Mouse (Mus musculus): ENCODE measurements around the gene Jakmip3.

Jakmip3 gene

GRCm38 (mm10) chr7:139063406-139063805 is 122.9 kb downstream of the Jakmip3 start:
- in situ Hi-C loops (cut with MboI, MseI), result no loop called here

- in situ Hi-C loops (cut with MboI, MseI), result loop anchor here (5.0 kb wide), 1 partner anchor 46 kb away; no protein-coding TSS in a partner anchor
Measured at GRCm38 (mm10) chr7:139068182-139068623, 127.7 kb downstream of the Jakmip3 start.

GRCm38 (mm10) chr7:139074189-139074588 is 133.7 kb downstream of the Jakmip3 start:
- in situ Hi-C loops (cut with MboI, MseI), result no loop called here

GRCm38 (mm10) chr7:139075054-139075794 is 134.7 kb downstream of the Jakmip3 start:
- in situ Hi-C loops (cut with MboI, MseI), result no loop called here

GRCm38 (mm10) chr7:139077283-139077682 is 136.8 kb downstream of the Jakmip3 start:
- in situ Hi-C loops (cut with MboI, MseI), result no loop called here

GRCm38 (mm10) chr7:139078181-139078580 is 137.7 kb downstream of the Jakmip3 start:
- in situ Hi-C loops (cut with MboI, MseI), result no loop called here

GRCm38 (mm10) chr7:139079141-139079540 is 138.6 kb downstream of the Jakmip3 start:
- in situ Hi-C loops (cut with MboI, MseI), result no loop called here

GRCm38 (mm10) chr7:139080714-139081113 is 140.2 kb downstream of the Jakmip3 start:
- in situ Hi-C loops (cut with MboI, MseI), result no loop called here

GRCm38 (mm10) chr7:139081158-139081557 is 140.6 kb downstream of the Jakmip3 start:
- in situ Hi-C loops (cut with MboI, MseI), result no loop called here

- in situ Hi-C loops (cut with MboI, MseI), result no loop called here
Measured at GRCm38 (mm10) chr7:139082281-139082680, 141.8 kb downstream of the Jakmip3 start.

- in situ Hi-C loops (cut with MboI, MseI), result no loop called here
Measured at GRCm38 (mm10) chr7:139084316-139084715, 143.8 kb downstream of the Jakmip3 start.

GRCm38 (mm10) chr7:139085629-139086194 is 145.2 kb downstream of the Jakmip3 start, which contains the start of gene Dpysl4:
TSS of gene Dpysl4 (plus strand) at chr7:139086001.
- in situ Hi-C loops (cut with MboI, MseI), result no loop called here

GRCm38 (mm10) chr7:139086195-139087158 is 145.9 kb downstream of the Jakmip3 start:
- in situ Hi-C loops (cut with MboI, MseI), result no loop called here

GRCm38 (mm10) chr7:139087801-139088200 is 147.3 kb downstream of the Jakmip3 start:
- in situ Hi-C loops (cut with MboI, MseI), result no loop called here

- in situ Hi-C loops (cut with MboI, MseI), result no loop called here
Measured at GRCm38 (mm10) chr7:139089892-139090874, 149.7 kb downstream of the Jakmip3 start.

- in situ Hi-C loops (cut with MboI, MseI), result no loop called here
Measured at GRCm38 (mm10) chr7:139091681-139092080, 151.2 kb downstream of the Jakmip3 start.

- in situ Hi-C loops (cut with MboI, MseI), result no loop called here
Measured at GRCm38 (mm10) chr7:139092676-139093075, 152.1 kb downstream of the Jakmip3 start.

GRCm38 (mm10) chr7:139093124-139093523 is 152.6 kb downstream of the Jakmip3 start:
- in situ Hi-C loops (cut with MboI, MseI), result no loop called here

- in situ Hi-C loops (cut with MboI, MseI), result no loop called here
Measured at GRCm38 (mm10) chr7:139093781-139094180, 153.3 kb downstream of the Jakmip3 start.

- in situ Hi-C loops (cut with MboI, MseI), result no loop called here
Measured at GRCm38 (mm10) chr7:139094761-139095160, 154.2 kb downstream of the Jakmip3 start.

- in situ Hi-C loops (cut with MboI, MseI), result no loop called here
Measured at GRCm38 (mm10) chr7:139095282-139095681, 154.8 kb downstream of the Jakmip3 start.

All from T-helper 1 cell (primary cell).